Mouse (Mus musculus) megakaryocyte, embryonic 14.5 days (primary cell): ENCODE data around the gene Dsn1.

Source experiments
- FLI1 ChIP-seq: IDR thresholded peaks from 2 replicates; pipeline ENCODE4 v1.6.1; 2012; ENCODE audit warnings: low read length, inconsistent platforms, mixed read lengths
- GATA1 ChIP-seq: IDR thresholded peaks from 3 replicates; pipeline ENCODE4 v1.6.1; 2012; ENCODE audit warnings: mixed read lengths, low read length, inconsistent platforms, borderline replicate concordance

- TF ChIP-seq GATA1 (no peak), FLI1 (no peak)
These were observed 4.6 kb downstream of the Dsn1 start for GRCm38 (mm10) chr2:157002321-157002720.
